Mouse (Mus musculus): ENCODE results near the gene Bet1l.

GRCm38 (mm10) chr7:140857550-140858505, at the start of gene Bet1l:
- TF ChIP-seq CTCF (IDR thresholded peaks at IDR 0.05; ENCODE audit: low read depth) (no peak), EP300 (IDR thresholded peaks at IDR 0.05; ENCODE audit: low read depth) (no peak)

Data from heart, postnatal 0 days (tissue).